Mouse (Mus musculus): ENCODE results near the gene Rsf1. TPM values are rescaled to one million over a fixed set of nuclear protein-coding genes. Genes with fewer than 3 reads are reported as not detected.

Gene Rsf1
- 13.2 and 14.0 TPM in 2 replicates for polyA plus RNA-seq (2015; fragmentation: Nextera tagmentation; extraction: Ambion mirVana)

DNA sequence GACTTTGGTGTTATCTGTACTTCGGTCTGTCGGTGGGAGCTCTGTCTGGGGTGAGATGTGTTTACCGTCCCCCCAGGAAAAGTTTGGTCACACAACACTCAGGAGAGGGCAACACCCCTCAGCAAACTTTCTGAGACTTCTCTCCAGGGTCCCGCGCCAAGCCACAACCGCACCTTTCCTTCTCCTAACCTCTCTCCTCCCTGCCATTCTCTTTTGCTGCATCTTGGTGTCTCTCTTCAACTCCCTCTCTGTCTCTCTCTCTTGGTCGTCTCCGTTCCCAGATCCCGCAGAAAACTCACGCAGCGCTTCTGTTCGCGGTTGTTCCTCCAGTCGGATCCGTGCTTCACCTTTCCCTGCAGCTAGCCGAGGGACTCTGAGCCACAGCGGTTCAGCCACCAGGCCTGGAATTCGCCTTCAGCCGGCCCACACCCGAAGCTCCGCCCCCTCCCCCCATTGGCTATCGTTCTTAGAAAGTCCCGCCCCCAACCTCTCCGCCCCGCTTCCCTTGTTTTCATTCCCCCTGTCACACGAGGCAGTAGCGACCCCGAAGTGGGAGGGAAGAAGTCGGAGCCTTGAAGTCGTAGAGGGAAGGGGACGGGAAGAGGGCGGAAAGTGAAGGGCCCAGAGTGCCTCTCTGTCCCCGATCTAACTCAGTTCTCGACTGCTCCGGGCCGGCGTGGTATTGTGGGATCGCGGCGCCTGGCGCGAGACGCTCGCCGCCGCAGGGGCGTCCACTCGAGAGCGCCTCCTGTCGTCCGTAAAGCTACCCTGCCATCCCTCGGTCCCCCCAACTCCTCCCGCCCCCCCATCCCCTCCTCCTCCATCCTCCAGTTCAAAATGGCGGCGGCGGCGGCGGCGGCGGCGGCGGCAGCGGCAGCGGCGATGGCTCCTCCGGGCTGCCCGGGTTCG lies at the start of gene Rsf1, which contains the start of gene Aamdc:
TSS of gene Rsf1 (plus strand) at position 823 of the 909 bp plus-strand sequence.
TSS of gene Aamdc (minus strand) at position 431 of the 909 bp plus-strand sequence.
- WGBS = under 1% methylated on average over 67 of the region's 68 CpGs
- H3K27me3 ChIP-seq (ENCODE audit: control insufficient read depth, insufficient read depth, low read length) = no peaks in the 10 kb centered on the region
- peaks cover 6% of the 10 kb centered on the region for H3K36me3 ChIP-seq (ENCODE audit: control insufficient read depth, insufficient read depth)
- peak within 1 kb of the TSS; percentile 100 for H3K4me3 ChIP-seq (ENCODE audit: low read length)
- H3K4me1 ChIP-seq (ENCODE audit: control insufficient read depth, insufficient read depth, low read length) = peaks cover 10% of the 10 kb centered on the region
- peak within 1 kb of the TSS; percentile 100 for H3K9ac ChIP-seq (ENCODE audit: low read length)
- H3K4me2 ChIP-seq (ENCODE audit: low read depth, low read length) = peak within 1 kb of the TSS; percentile 92
- peak; percentile 94 for ATAC-seq (replicated peaks; ENCODE audit: extremely low read depth, insufficient read depth, low FRiP score)
- H3K27ac ChIP-seq (ENCODE audit: low read length) = peak within 1 kb of the TSS; percentile 99
- no peaks in the 10 kb centered on the region for H3K9me3 ChIP-seq (replicated peaks; ENCODE audit: control insufficient read depth, low read length)

DNA sequence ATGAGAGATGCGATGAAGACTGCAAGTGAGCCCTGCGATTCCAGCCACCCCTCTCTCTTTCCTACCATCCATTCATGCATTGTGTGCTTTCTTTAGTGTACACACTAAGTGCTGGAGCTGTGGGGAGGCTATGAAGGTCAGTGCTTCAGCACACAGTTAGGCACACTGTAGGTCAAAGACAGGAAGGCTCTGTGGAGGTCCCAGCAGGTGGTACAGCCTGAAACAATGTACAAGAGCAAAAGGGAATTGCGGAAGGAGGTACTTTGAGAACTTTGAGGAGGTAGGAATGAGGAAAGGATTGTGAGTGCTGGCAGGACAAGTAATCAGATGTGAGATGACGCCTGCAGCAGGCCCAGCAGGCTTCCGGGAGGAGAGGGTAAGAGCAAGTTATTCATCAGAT lies 44.2 kb upstream of the Rsf1 start:
- Histone ChIP-seq H3K9me3 (replicated peaks; ENCODE audit: control insufficient read depth, low read length) (0 out of 2 replicates have a peak, but pooled peaks cover 3% of the 10 kb centered on the region), H3K36me3 (ENCODE audit: control insufficient read depth, insufficient read depth) (peaks cover 52% of the 10 kb centered on the region), H3K9ac (ENCODE audit: low read length) (no peak overlapping the region), H3K4me1 (ENCODE audit: control insufficient read depth, insufficient read depth, low read length) (no peaks in the 10 kb centered on the region), H3K27me3 (ENCODE audit: control insufficient read depth, insufficient read depth, low read length) (no peaks in the 10 kb centered on the region), H3K27ac (ENCODE audit: low read length) (no peak overlapping the region), H3K4me2 (ENCODE audit: low read depth, low read length) (no peak overlapping the region), H3K4me3 (ENCODE audit: low read length) (no peak overlapping the region)
- no peak for ATAC-seq (replicated peaks; ENCODE audit: extremely low read depth, insufficient read depth, low FRiP score)
- 86% methylated on average over 5 of the region's 5 CpGs for WGBS

DNA sequence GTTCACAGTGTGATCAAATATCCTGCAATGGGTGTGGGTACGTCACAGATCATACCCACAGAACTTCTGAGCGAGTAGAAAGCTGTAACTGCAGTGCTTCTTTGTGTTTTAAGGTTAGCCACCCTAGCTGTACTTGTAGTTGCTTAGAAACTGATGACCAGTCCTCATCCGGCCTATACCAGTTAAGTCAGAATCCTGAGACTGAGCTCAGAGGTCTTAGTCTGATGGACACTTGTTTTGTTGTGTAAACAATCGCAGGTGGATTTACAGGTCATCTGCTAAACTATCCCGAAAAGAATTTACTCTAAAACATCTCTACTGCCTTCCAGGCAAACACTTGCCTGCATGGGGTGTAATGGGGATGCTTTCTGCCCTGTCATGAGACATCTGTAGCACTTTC lies 43.1 kb upstream of the Rsf1 start:
- no peaks in the 10 kb centered on the region for H3K27me3 ChIP-seq (ENCODE audit: control insufficient read depth, insufficient read depth, low read length)
- no peak for ATAC-seq (replicated peaks; ENCODE audit: extremely low read depth, insufficient read depth, low FRiP score)
- WGBS = 90% methylated on average over 5 of the region's 5 CpGs
- H3K36me3 ChIP-seq (ENCODE audit: control insufficient read depth, insufficient read depth) = peaks cover 52% of the 10 kb centered on the region
- H3K4me1 ChIP-seq (ENCODE audit: control insufficient read depth, insufficient read depth, low read length) = no peaks in the 10 kb centered on the region
- H3K4me3 ChIP-seq (ENCODE audit: low read length) = no peak overlapping the region
- H3K9me3 ChIP-seq (replicated peaks; ENCODE audit: control insufficient read depth, low read length) = no peaks in the 10 kb centered on the region
- no peak overlapping the region for H3K4me2 ChIP-seq (ENCODE audit: low read depth, low read length)
- H3K9ac ChIP-seq (ENCODE audit: low read length) = no peak overlapping the region
- H3K27ac ChIP-seq (ENCODE audit: low read length) = no peak overlapping the region

DNA sequence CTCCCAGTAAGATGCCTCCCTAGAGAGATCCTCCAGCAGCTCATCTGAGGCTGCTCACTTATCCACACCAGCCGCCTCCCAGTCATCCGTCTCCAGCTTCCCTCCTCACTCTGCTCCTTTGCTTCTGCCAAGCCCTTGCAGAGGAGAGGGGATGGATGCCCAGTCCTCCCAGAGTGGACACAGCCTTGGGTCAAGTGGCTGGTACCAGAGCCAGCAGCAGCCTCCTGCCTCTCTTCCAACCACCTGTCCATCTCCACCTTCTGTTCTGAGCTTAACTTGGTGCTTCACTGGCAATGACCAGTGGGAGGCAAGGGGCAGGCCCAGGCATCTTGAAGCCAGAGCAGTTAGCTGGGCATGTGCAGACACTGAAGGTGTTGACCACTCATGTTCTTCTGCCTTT lies 33.2 kb upstream of the Rsf1 start:
- ATAC-seq (replicated peaks; ENCODE audit: extremely low read depth, insufficient read depth, low FRiP score) = no peak
- WGBS = 55% methylated on average over 2 of the region's 2 CpGs

DNA sequence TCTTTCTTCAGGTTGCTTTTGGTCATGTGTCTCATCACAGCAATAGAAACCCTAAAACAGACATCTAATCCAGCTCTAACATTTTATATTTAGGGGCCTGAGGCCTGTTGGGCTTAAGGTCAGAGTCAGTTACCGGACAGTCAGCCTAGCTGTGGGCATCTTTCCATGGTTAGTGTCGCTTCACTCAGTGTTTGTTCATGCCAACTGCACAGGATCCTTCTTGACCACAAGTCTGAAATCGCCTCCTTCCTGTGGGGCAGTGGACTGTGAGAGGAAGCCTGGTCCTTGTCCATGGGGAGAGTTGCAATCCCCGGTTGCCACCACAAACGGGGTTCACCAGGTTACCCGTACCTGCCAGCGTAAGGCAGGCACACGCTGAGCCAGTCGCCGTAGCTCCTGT lies 30.4 kb upstream of the Rsf1 start:
- no peak overlapping the region for H3K4me2 ChIP-seq (ENCODE audit: low read depth, low read length)
- no peaks in the 10 kb centered on the region for H3K27me3 ChIP-seq (ENCODE audit: control insufficient read depth, insufficient read depth, low read length)
- no peaks in the 10 kb centered on the region for H3K4me1 ChIP-seq (ENCODE audit: control insufficient read depth, insufficient read depth, low read length)
- no peaks in the 10 kb centered on the region for H3K9me3 ChIP-seq (replicated peaks; ENCODE audit: control insufficient read depth, low read length)
- no peak overlapping the region for H3K4me3 ChIP-seq (ENCODE audit: low read length)
- H3K27ac ChIP-seq (ENCODE audit: low read length) = no peak overlapping the region
- H3K36me3 ChIP-seq (ENCODE audit: control insufficient read depth, insufficient read depth) = no peaks in the 10 kb centered on the region
- no peak for ATAC-seq (replicated peaks; ENCODE audit: extremely low read depth, insufficient read depth, low FRiP score)
- WGBS = 88% methylated on average over 10 of the region's 10 CpGs
- H3K9ac ChIP-seq (ENCODE audit: low read length) = no peak overlapping the region

More for the DNA sequence above, 33.2 kb upstream of the Rsf1 start:
- H3K36me3 ChIP-seq (ENCODE audit: control insufficient read depth, insufficient read depth) = peaks cover 16% of the 10 kb centered on the region
- H3K27me3 ChIP-seq (ENCODE audit: control insufficient read depth, insufficient read depth, low read length) = no peaks in the 10 kb centered on the region
- H3K4me3 ChIP-seq (ENCODE audit: low read length) = no peak overlapping the region
- no peak overlapping the region for H3K9ac ChIP-seq (ENCODE audit: low read length)
- H3K4me2 ChIP-seq (ENCODE audit: low read depth, low read length) = no peak overlapping the region
- no peaks in the 10 kb centered on the region for H3K4me1 ChIP-seq (ENCODE audit: control insufficient read depth, insufficient read depth, low read length)
- no peak overlapping the region for H3K27ac ChIP-seq (ENCODE audit: low read length)
- no peaks in the 10 kb centered on the region for H3K9me3 ChIP-seq (replicated peaks; ENCODE audit: control insufficient read depth, low read length)

DNA sequence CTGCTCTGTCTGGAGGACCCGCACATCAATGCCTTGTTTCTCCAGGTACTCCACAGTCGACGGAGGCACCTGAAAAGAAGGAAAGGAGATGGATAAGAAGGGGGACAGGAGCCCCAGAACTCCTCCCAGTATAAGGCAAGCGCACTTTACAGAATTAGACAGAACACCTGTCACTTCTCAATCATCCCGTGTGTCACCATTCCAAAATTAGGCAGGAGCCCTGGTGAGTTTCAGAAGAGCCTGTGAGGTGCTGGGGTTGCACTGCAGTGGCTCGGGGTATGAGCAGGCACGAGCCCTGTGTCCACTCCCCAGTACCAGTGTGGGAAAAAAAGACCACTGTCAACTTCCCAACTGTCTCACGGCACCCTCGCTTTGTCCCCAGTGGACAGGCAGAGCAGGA lies 29.0 kb upstream of the Rsf1 start:
- Histone ChIP-seq H3K9me3 (replicated peaks; ENCODE audit: control insufficient read depth, low read length) (no peaks in the 10 kb centered on the region), H3K4me1 (ENCODE audit: control insufficient read depth, insufficient read depth, low read length) (no peaks in the 10 kb centered on the region), H3K36me3 (ENCODE audit: control insufficient read depth, insufficient read depth) (no peaks in the 10 kb centered on the region), H3K27ac (ENCODE audit: low read length) (no peak overlapping the region), H3K27me3 (ENCODE audit: control insufficient read depth, insufficient read depth, low read length) (no peaks in the 10 kb centered on the region), H3K4me3 (ENCODE audit: low read length) (no peak overlapping the region), H3K9ac (ENCODE audit: low read length) (no peak overlapping the region), H3K4me2 (ENCODE audit: low read depth, low read length) (no peak overlapping the region)
- ATAC-seq (replicated peaks; ENCODE audit: extremely low read depth, insufficient read depth, low FRiP score) = no peak
- WGBS = 78% methylated on average over 9 of the region's 9 CpGs

DNA sequence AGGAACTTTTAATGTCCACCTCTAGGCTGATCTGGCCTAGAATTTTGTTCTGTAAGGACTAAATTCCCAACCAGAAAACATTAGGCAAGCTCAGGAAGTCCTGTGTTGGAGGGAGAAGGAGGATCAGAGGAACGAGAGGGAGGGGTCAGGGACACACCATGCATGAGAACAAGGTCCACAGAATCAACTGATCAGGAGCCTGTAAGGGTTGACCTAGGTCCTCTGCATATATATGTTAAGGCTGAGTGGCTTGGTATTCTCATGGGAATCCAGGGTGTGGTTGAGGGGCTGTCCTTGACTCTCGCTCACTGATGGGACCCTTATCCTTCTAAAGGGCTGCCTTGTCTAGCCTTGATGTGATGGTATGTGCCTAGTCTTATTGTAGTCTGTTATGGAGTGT lies 16.1 kb upstream of the Rsf1 start:
- Histone ChIP-seq H3K9ac (ENCODE audit: low read length) (no peak overlapping the region), H3K27ac (ENCODE audit: low read length) (no peak overlapping the region), H3K36me3 (ENCODE audit: control insufficient read depth, insufficient read depth) (peaks cover 2% of the 10 kb centered on the region; the same call in 1 of the 2 replicates), H3K27me3 (ENCODE audit: control insufficient read depth, insufficient read depth, low read length) (no peaks in the 10 kb centered on the region), H3K4me1 (ENCODE audit: control insufficient read depth, insufficient read depth, low read length) (no peaks in the 10 kb centered on the region), H3K9me3 (replicated peaks; ENCODE audit: control insufficient read depth, low read length) (no peaks in the 10 kb centered on the region), H3K4me3 (ENCODE audit: low read length) (no peak overlapping the region), H3K4me2 (ENCODE audit: low read depth, low read length) (no peak overlapping the region)
- whole genome bisulfite sequencing = 84% methylated on average over 2 of the region's 2 CpGs
- no peak for ATAC-seq (replicated peaks; ENCODE audit: extremely low read depth, insufficient read depth, low FRiP score)

DNA sequence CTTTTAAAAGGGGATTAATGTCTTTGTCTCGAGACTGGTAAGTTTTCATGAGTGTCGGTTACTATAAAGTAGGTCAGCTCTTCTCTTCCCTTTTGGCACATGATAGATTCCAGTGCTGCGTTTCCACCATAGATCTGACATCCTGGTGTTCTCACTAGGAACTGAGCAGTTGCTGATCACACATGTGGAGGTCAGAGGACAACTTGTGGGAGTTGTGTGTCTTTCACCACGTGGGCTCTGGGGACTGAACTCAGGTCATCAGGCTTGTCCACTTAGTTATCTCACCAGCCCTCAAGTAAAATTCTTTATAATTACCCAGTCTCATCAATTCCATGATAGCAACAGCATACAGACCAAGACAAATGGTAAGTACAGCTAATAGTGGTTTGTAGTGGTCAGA lies 10.3 kb upstream of the Rsf1 start:
- Histone ChIP-seq H3K9me3 (replicated peaks; ENCODE audit: control insufficient read depth, low read length) (no peaks in the 10 kb centered on the region), H3K36me3 (ENCODE audit: control insufficient read depth, insufficient read depth) (peaks cover 4% of the 10 kb centered on the region), H3K4me1 (ENCODE audit: control insufficient read depth, insufficient read depth, low read length) (no peaks in the 10 kb centered on the region), H3K4me3 (ENCODE audit: low read length) (no peak overlapping the region), H3K4me2 (ENCODE audit: low read depth, low read length) (no peak overlapping the region), H3K9ac (ENCODE audit: low read length) (no peak overlapping the region), H3K27ac (ENCODE audit: low read length) (no peak overlapping the region), H3K27me3 (ENCODE audit: control insufficient read depth, insufficient read depth, low read length) (no peaks in the 10 kb centered on the region)
- WGBS = 63% methylated on average over 4 of the region's 4 CpGs
- ATAC-seq (replicated peaks; ENCODE audit: extremely low read depth, insufficient read depth, low FRiP score) = no peak

DNA sequence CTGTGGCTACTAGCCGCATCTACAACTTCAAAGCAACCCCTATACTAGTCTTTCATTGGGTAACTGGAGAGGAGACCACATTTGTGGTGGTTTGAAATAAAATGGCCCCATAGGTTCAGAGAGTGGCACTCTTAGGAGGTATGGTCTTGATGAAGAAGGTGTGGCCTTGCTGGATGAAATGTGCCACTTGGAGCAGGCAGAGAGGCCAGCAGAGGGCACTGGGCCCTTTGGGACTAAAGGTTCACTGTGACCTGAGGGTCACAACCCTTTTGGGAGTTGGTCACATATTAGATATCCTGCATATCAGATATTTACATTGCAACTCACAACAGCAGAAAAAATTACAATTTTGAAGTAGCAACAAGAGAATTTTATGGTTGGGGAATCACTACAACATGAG lies 9.3 kb upstream of the Rsf1 start:
- H3K27me3 ChIP-seq (ENCODE audit: control insufficient read depth, insufficient read depth, low read length) = no peaks in the 10 kb centered on the region
- no peaks in the 10 kb centered on the region for H3K4me1 ChIP-seq (ENCODE audit: control insufficient read depth, insufficient read depth, low read length)
- no peak overlapping the region for H3K4me3 ChIP-seq (ENCODE audit: low read length)
- WGBS = 92% methylated on average over 1 of the region's 1 CpGs
- H3K27ac ChIP-seq (ENCODE audit: low read length) = no peak overlapping the region
- no peak overlapping the region for H3K9ac ChIP-seq (ENCODE audit: low read length)
- no peak for ATAC-seq (replicated peaks; ENCODE audit: extremely low read depth, insufficient read depth, low FRiP score)
- H3K36me3 ChIP-seq (ENCODE audit: control insufficient read depth, insufficient read depth) = peaks cover 10% of the 10 kb centered on the region
- no peaks in the 10 kb centered on the region for H3K9me3 ChIP-seq (replicated peaks; ENCODE audit: control insufficient read depth, low read length)
- H3K4me2 ChIP-seq (ENCODE audit: low read depth, low read length) = no peak overlapping the region
